Mouse (Mus musculus) thymus, postnatal 14 days (tissue): ENCODE results near the gene Grk3.
A peak's percentile ranks its signal among the peaks of the same experiment; 100 is the strongest.

Experiments used
- DNase-seq: peaks from one replicate; pipeline ENCODE4 v3.0.0; 2021

Gene Grk3

GRCm38 (mm10) chr5:113015236-113016061, at the start of gene Grk3:
Grk3 (minus strand) TSS chr5:113015791.
- DNase-seq, result peak; percentile 67

DNA sequence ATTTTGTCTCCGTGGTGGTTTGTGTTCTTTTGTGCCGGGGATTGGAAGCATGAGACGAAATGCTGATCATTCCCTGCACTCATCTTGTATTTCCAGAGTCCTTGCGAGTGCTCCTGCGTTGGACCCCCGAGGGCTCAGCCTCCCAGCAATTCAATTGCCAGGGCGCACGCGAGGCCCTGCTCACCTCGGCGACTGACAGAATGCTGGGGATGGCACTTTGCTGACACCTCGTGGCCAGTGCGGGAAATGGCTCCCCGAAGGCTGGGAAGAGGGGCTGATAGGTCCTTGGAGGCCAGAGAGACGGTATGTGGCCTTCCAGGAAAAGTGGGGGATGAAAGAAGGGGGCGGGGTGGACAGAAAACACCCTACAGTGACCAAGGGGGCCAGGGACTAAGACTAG, 38.7 kb upstream of the Grk3 start:
- DNase-seq, result peak; percentile 81

DNA sequence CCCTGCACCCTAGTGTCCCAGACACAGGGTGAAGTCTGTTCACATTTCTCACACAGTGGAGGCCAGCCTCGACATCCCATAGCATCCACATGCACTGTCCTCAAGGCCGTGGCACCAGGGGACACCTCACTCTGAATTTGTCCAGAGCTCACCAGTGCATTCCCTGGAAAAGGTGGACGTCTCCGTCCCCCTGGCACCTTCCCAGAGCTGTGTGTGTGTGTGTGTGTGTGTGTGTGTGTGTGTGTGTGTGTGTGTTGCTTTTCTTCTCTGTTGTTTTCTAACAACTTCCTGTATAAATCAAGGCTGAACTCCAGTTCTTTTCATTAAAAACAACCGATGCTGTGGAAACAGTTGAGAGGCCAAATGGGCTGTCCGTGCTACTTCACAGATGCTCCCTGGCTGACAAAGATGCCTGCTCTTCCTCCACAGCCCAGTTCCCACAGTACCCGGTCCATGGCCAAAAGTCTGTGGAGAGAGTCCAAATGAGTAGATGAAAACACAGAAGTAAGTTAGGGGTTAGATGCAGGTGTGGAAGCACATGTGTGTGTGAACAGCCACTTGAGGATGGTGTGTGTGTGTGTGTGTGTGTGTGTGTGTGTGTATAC, 35.1 kb upstream of the Grk3 start:
- DNase-seq, result no peak

DNA sequence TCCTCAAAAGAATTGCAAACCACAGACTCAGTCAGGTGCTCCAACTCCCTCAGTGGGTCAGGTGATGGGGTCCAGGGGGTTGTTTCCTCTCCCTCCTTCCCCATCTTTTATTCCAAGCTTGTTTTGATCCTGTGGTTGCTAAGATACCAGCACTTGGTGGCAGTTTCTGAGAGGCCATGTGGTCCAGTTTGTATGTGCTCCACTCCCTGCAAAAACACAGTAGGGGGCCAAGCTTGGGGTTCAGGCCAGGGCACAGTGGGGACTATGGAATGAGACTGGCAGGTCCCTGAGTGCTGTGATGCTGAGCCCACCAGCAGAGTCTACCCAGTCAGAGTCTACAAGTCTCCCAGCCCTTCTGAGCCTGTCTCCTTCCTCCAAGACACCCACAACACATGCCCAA, 34.3 kb upstream of the Grk3 start:
- no peak for DNase-seq

DNA sequence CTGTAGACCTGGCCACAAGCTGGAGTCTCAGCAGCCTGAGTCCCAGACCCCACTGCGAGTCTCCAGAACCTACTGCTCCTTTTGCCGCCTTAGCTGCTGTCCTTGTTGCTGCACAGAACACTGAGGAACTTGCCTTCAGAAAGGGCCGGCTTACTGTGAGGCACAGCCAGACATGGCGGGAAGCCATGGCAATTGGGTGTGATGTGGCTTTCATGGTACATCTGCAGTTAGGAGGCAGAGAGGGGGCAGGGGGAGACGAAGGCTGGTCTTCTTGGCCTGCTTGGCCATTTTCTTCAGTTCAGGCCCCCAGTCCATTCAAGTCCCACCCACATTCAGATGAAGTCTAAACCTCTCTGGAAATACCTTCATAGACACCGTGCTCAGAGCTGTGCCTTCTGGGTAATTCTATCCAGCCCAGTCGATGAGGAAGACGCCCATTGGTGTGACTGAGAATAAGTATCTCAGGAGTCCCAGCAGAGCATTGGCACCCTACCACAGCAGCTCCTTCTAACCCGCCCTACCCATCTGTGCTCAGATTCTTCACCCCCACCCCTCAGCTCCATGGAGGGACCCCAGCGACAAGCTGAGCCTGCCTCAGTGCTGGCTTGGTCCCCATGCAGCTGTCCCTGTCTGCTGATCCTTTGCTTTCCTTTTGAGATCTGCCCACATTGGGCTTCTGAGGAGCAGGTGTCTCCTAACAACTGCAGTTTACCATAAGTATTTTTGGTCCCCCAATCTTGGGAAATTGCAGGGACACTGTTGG, 30.1 kb upstream of the Grk3 start:
- DNase-seq, result no peak

- DNase-seq, result no peak
Measured at GRCm38 (mm10) chr5:113043531-113043930, 27.9 kb upstream of the Grk3 start.

- no peak for DNase-seq
Measured at GRCm38 (mm10) chr5:113041567-113042071, 26.0 kb upstream of the Grk3 start.

DNA sequence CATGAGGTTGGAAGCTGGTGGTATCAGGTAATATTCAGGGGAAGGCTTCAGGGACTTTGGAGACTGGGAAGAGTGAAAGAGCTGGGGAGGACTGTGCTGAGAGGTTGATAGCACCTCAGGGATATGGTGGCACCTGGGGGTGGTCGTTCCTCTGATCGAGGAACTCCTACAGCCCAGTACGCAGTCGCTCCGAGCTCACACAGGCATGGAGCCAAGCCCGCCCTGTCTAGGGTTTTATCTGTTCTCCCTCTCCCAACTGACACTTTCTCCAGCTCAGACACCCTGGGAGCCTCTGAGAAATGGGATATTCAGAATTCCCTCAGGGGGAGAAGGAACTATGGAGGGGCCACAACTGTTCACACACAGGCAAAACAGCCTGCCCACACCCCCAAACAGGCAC, 25.2 kb upstream of the Grk3 start:
- DNase-seq, result no peak

- no peak for DNase-seq
Measured at GRCm38 (mm10) chr5:113038601-113039000, 23.0 kb upstream of the Grk3 start.

GRCm38 (mm10) chr5:113035094-113036047, 19.8 kb upstream of the Grk3 start:
- peak; percentile 55 for DNase-seq

DNA sequence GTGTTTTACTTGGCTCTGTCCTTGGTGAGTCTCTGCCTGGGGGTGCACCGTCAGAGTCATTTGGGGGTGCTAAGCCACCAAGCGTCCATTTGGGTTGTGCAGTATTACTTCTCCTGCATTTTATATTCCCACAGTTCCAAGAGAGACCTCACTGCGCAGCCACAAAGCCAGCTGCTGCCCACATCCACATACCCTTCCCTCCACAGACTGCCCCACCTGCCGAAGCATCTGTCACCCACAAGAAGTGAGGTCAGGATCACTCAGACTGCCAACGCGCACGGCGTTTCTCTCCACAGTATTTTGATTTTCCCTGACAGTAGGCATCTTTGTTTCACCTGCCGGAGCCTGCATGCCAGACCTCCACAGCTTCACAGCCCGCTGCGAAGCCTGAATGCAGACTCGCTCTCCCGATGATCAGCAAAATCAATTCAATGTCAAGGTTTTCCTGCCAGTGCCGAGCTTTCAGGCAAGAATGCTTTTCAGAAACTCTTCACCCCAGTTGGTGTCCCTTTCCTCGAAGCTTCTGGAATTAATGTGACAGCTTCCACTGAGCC, 15.7 kb upstream of the Grk3 start:
- no peak for DNase-seq

- no peak for DNase-seq
Measured at GRCm38 (mm10) chr5:113030082-113030481, 14.5 kb upstream of the Grk3 start.

GRCm38 (mm10) chr5:113026706-113027105, 11.1 kb upstream of the Grk3 start:
- DNase-seq, result peak; percentile 63

- peak; percentile 30 for DNase-seq
Measured at GRCm38 (mm10) chr5:113024154-113024764, 8.7 kb upstream of the Grk3 start.

DNA sequence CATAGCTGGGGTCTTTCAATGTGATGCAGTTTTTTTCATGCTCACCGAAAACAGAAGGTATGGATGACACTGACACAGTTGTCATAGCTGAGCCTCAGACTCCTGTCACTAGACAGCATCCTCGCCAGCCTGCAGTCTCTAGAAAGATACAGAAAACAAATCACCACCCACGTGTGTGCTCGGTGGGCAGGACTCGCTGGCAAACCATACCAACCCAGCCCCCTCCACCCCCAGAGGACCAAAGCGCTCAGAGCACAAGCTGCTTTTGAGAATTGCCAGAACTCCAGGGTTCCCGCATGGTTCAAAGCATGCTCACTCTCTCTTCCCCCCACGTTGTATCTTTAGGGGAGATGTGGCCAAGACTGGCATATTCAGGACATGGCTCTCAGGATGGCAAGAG, 2.6 kb upstream of the Grk3 start:
- DNase-seq, result no peak

DNA sequence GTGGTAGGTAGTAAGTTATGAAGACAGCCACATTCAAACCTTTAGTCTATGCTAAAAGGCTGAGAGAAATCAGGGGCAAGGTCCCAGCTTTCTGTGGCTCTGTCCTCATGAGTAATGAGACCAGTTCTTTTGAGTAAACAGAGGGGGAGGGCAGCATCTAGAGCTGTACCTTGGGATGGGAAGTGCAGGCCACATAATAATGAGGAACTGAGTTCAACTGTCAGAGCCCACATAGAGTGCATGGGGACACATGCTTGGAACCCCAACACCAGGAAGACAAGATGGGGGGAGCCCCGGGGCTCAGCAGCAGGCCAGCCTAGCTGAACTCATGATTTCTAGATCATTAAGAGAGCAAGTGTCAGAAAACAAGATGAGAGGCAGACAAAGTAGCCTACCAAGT, 1.4 kb upstream of the Grk3 start:
- DNase-seq, result no peak

DNA sequence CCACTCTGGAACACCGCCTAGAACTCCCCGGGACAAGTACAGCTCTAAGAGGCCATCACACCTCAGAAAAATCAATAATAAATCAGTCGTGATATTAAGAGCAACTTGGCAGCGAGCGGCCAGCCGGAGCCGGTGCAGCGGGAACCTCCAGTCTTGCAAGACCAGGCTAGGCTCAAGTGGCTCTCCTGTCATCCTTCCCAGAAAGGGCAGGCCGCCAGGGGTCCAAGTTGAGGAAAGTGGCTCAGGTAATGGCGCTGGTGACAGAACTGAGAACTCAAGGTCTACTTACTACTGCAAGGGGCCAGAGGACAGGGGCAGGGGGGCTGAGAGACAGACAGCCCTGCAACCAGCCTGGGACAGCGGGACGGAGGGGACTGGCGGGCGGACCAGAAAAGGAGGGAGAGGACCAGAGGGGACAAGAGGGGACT, 769 bp downstream of the Grk3 start:
- no peak for DNase-seq

DNA sequence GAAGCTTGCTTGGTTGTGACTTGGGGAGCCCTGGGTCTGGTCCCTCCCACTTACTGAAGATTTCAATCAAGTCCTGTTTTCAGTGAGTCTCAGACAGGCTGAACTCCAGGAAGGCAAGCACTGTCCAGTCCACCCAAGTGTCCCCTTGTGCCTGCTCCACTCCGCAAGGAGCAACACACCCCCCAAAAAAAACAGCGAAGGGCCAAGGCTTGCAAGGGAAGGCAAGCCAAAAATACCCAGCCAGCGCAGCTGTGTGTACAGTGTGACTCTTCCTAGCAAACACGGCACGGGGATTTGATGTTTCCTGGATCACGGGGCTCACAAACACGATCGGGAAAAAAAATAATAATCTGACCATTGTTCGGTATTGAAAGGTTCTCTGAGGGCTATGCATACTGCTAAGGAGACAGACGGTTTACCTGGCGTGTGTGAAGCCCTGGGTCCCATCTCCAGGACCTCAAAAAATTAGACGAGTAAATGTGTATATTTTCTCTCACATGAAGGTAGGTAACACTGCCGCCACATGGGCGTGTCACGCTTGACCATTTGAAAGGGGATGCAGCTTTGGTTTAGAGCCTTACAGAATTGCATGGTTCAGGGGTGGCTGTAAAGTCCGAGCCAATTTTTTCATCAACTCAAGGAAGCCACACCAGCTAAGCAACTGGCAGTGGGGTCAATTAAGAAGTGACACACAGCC, 1.3 kb downstream of the Grk3 start:
- DNase-seq, result no peak

DNA sequence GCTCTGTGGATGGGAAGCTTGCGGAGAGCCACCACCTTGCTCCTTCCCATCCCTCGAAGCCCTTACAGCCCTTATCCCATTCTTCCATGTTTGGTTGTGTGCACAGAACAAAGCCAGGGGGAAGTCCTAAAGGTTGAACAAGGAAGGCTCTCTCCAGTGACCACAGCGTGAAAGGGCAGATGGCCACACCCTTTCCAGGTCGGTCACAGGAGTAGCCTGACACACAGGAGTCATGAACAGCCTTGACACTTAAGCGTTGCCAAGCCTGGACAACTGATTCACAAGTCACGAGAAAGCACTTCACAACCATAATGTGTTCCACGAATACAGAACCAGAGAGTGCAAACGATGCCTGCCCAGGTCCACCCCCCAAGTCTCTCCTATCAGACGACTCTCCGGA, 3.7 kb downstream of the Grk3 start:
- DNase-seq, result no peak

DNA sequence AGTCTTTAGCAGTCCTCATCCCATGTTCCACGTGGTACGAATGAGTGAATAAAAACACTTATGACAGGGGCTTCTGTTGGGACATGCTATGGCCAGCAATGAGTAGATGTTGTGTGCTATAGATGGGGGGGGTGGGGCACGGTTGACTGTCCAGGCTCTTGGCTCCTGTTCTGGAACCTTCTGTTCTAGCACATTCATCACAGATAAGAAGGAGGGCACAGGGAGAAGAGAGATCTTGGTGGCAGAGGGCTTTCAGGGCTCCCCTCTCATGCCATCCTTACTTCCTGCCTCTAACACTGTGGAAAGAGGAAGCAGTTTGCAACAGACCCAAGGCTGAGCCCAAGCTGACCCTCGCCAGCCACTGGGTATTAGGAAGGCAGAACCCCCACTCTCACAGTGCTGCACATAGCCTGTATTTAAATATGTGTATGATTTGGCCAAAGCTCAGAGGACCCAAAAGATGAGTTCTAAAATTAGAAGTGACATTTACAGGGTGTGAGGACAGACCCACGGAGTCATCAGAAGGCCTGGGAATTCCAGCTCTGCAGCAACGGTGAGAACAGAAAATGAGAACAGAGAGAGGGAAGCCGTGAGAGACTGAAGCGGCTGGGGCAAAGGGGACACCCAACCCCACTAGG, 6.3 kb downstream of the Grk3 start:
- DNase-seq, result no peak
